Mouse (Mus musculus): ENCODE results near the gene Stpg3.
A peak's percentile ranks its signal among the peaks of the same experiment; 100 is the strongest.

The Stpg3 gene

DNA sequence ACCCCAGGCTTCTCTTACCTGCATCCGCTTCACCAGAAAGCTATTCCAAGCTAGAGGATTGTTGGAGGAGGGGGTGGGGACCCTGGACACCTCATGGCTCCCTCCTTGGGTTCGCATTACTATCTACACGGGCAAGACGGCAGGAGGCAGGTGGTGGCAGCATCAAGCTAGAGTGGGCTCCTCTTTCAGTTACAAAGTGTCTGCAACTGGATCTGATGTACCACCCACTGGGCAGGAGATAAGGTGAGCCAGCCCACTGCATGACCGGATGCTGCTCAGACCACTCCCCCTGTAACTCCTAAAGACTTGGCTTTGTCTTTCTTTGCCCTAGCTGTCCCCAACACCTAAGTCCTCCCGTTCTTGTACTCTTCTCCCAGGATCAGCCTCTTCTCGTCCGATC lies 22.2 kb upstream of the Stpg3 start, which contains the start of gene Rnf224:
Gene Rnf224 (minus strand): TSS at position 174 of the 400 bp plus-strand sequence.
- DNase-seq (ENCODE audit: low spot score in 2 of 2), result no peak

GRCm38 (mm10) chr2:25234551-25235220 lies 20.2 kb upstream of the Stpg3 start:
- DNase-seq (ENCODE audit: low spot score in 2 of 2), result no peak

- DNase-seq (ENCODE audit: low spot score in 2 of 2), result no peak
These were observed 19.6 kb upstream of the Stpg3 start, which contains the start of gene Slc34a3 for GRCm38 (mm10) chr2:25234050-25234449. TSS of gene Slc34a3 (minus strand) at chr2:25234364.

DNA sequence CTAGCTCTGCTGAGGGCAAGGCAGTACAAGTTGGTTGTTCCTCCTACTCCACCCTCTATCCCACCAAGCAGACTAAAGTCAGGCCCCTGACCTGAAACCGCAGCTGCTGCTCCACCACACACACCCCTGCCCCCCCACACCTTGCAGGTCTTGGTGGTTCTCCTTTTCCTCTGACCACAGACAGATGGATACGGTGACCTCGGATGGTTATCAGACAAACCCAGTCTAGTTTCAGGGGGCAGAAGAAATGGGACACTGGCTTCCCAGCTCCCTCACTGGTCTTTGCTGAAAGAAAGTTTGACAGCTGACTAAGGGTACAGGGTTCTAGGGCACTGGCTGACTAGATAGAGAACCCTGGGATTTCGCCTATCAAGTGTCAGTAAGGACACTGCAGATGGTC lies 19.0 kb upstream of the Stpg3 start:
- DNase-seq (ENCODE audit: low spot score in 2 of 2), result no peak

GRCm38 (mm10) chr2:25231038-25231437 lies 16.6 kb upstream of the Stpg3 start:
- no peak for DNase-seq (ENCODE audit: low spot score in 2 of 2)

- DNase-seq (ENCODE audit: low spot score in 2 of 2), result no peak
These were observed 16.1 kb upstream of the Stpg3 start for GRCm38 (mm10) chr2:25230581-25230980.

DNA sequence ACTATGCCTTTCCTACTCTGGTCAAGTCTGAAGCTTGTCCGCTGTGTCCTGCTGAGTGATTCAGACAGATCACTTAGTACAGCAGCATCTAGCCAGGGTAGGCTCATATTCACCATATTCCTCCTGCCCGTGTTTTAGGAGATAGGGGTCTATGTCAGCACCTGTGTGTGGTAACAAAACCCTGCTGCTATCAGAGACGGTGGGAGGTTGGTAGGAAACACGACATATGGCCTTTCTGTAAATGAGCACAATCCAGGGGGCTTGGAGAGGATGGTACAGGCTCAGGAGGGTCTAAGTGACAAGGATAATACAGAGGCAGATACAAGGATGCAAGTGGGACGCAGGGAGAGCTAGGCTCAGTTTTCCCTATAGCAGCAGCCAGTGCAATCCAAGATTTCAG lies 15.1 kb upstream of the Stpg3 start:
- DNase-seq (ENCODE audit: low spot score in 2 of 2), result no peak

GRCm38 (mm10) chr2:25228995-25229530 lies 14.6 kb upstream of the Stpg3 start:
- no peak for DNase-seq (ENCODE audit: low spot score in 2 of 2)

GRCm38 (mm10) chr2:25228431-25228889 lies 14.0 kb upstream of the Stpg3 start:
- peak; percentile 91 for DNase-seq (ENCODE audit: low spot score in 2 of 2)

GRCm38 (mm10) chr2:25227406-25227805 lies 13.0 kb upstream of the Stpg3 start:
- DNase-seq (ENCODE audit: low spot score in 2 of 2), result no peak

DNA sequence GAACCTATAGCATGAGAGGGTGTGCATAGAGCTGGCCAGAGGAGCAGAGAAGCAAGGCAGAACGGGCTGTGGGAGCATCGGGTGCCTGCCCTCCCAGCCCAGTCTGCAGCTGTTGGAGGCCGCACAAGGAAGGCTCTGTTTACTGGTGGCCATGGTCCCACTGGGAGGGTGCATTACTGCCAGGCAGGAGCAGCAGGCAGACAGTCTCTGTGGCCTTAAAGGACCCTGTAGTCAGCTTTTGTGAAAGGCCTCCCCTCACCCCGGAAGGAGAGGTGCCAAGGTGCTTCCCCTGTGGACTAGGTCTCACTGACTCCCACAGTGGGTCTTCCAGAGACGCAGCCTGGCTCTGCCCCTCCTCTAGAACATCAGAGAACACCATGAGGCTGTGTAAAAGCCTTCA lies 12.4 kb upstream of the Stpg3 start:
- no peak for DNase-seq (ENCODE audit: low spot score in 2 of 2)

DNA sequence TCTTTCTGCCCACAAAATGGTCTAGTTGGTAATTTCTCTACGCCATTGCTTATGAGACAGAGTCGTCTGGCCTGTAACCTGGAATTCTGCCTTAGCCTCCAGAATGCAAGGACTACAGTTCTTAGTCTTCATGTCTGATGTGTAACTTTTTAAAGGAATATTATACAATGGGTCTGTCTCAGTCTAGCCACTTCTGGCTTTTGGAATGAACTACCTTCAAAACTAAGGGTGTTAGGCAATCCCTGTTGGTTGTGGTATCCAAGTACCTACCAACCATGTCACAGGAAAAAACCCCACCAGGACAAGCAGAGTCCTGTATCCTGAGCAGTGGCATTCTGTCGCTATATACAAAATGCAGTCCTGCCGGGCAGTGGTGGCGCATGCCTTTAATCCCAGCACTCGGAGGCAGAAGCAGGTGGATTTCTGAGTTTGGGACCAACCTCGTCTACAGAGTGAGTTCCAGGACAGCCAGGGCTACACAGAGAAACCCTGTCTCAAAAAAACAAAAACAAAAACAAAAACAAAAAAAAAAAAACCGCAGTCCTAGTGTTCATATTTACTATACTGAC lies 11.5 kb upstream of the Stpg3 start:
- DNase-seq (ENCODE audit: low spot score in 2 of 2), result no peak

DNA sequence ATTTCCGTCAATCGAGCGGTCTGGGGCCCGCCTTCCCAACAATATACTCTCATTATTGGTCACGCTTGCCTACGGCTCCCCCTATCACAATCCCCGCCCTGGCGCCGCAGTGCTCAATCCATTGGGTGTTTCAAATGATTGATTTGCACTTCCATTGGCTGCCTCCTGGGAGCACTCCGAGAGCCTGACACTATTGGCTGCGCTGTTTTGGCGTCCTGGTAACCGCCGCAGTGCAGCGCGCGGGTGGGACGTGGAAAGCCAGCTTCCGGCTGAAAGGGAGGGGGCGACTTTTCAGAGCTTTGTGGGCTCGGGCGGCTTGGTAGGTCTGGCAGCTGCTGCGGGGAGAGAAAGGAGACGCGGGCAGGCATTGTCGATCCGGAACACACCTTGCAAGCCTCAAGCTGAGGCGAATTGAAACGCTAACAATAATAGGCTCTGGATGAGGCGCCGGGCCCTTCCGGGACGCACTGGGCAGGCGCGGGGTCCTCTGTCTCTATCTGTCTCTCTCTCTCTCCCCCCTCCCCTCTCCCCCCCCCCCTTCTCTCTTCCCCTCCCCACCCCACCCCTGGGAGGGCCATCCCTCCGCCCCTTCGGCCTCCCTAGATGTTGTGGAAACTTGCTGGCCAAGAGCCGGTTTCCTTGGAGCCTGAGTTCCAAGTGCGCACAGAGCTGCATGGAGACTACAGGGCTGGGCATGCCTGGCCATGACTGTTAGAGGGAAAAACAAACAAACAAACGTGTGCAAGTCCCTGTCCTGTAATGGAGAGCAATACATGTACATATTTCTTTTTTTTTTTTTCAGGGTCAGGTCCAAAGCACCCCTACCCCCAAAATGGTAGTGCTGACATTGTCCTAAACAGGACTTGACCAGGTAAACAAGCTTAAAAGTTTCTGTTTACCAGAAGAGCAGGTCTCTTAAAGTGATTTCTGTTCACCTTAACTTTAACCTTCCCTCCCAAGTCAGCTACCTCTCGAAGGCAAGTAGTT lies 10.6 kb upstream of the Stpg3 start:
- DNase-seq (ENCODE audit: low spot score in 2 of 2), result peak; percentile 99

DNA sequence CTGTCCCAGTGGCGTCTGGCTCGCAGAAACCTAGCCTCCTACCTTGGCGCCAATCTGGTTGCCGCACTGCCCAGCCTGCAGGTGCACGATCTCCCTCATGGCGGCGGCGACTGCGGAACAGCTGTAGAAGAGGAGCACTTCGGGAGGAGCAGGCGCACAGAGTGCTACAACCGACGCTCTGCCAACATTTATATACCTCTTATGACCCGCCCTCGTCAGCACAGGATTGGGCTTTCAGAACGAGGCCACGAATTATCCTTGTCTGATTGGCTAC lies 10.0 kb upstream of the Stpg3 start, which contains the start of gene Tubb4b:
Gene Tubb4b (minus strand): TSS at position 211 of the 274 bp plus-strand sequence.
- DNase-seq (ENCODE audit: low spot score in 2 of 2), result no peak

GRCm38 (mm10) chr2:25223681-25224491 lies 9.4 kb upstream of the Stpg3 start:
- DNase-seq (ENCODE audit: low spot score in 2 of 2), result no peak

DNA sequence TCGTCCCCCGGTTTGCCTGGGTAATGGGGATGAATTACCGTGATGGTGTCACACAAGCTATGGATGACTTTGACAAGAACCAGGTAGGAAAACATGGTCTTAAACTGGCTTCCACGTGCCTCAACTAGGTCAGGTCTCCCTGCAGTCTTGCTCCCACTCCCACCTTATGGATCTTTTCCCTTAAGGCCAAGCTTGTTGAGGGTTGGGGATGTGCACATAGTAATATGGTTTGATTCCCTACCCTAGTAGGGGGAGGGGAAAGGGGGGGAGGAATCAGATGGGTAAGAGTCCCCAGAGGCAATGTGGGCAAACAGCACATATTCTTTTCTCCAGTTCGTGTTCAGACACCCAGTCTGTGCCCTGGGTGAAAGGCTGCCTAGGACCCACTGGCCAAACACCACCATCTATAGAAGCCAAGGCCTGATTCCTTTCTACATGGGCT lies 6.9 kb upstream of the Stpg3 start:
- DNase-seq (ENCODE audit: low spot score in 2 of 2), result no peak

DNA sequence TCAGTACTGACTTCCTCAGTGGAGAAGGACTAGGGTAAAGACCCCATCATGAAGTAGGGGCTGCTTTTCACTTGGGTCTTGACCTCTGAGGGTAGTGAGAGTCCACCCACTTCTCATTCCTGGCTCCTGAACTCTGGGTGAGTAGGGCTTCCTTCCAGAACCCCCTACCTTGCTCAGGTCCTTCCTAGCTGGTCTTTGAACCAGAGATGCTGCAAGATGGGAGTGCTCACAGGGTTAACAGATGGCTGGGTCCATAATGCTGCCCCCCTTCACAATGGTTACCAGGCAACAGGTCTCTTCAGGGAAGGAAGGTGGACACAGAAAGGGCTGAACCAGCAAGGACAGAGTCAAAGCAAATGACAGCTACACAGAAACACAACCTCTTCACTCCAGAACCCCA lies 4.0 kb upstream of the Stpg3 start, which contains the start of gene Fam166a:
Gene Fam166a (plus strand): TSS at position 301 of the 400 bp plus-strand sequence.
- no peak for DNase-seq (ENCODE audit: low spot score in 2 of 2)

GRCm38 (mm10) chr2:25217666-25218065 lies 3.2 kb upstream of the Stpg3 start:
- no peak for DNase-seq (ENCODE audit: low spot score in 2 of 2)

GRCm38 (mm10) chr2:25213266-25213865 lies 1.1 kb downstream of the Stpg3 start:
- DNase-seq (ENCODE audit: low spot score in 2 of 2), result no peak

- peak; percentile 90 to 92 for DNase-seq (ENCODE audit: low spot score in 2 of 2)
These were observed 3.2 kb downstream of the Stpg3 start, which contains the start of gene Nelfb for GRCm38 (mm10) chr2:25211121-25211670. TSS of gene Nelfb (minus strand) at chr2:25211489.
